Mouse (Mus musculus) splenic B cell, adult 2 months (primary cell): ENCODE data around the gene Gm20696.

ENCODE experiments used
- DNase-seq: peaks from one replicate; pipeline ENCODE4 v3.0.0-alpha.2; 2011; ENCODE audit warnings: low read depth, low spot score
- H3K27me3 ChIP-seq: 2 replicates; pipeline ENCODE4 v1.6.1; 2012; ENCODE audit warnings: mild to moderate bottlenecking, low read length, moderate library complexity, mixed read lengths; ENCODE audit not compliant: control insufficient read depth, poor library complexity, insufficient read depth, severe bottlenecking
- H3K36me3 ChIP-seq: 2 replicates; pipeline ENCODE4 v1.6.1; 2012; ENCODE audit warnings: mild to moderate bottlenecking, low read length, moderate library complexity, mixed read lengths; ENCODE audit not compliant: control insufficient read depth, poor library complexity, insufficient read depth, severe bottlenecking

Gene Gm20696

DNA sequence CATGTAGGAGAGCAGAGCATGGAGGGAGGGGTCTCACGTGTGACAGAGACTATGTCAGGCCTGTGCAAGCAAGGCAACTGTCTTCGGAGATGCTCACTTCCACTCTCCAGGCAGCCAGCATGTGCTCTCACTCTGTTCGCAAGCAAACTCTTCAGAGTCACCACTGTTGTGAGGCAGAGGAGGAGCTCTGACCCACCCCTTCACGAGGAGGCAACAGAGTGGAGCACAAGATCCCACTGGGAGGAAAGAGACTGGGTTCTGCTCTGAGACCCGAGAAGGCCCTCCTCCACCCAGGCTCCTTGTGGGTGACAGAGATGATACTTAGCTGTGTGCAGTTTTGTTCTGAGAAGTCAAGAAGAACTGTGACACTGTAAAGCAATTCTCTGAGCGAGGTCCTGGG lies 392.4 kb downstream of the Gm20696 start:
- H3K27me3 ChIP-seq = no peaks in the 10 kb centered on the region
- peak; percentile 56 for DNase-seq
- H3K36me3 ChIP-seq = no peaks in the 10 kb centered on the region

- no peak for DNase-seq
- no peaks in the 10 kb centered on the region for H3K27me3 ChIP-seq
- no peaks in the 10 kb centered on the region for H3K36me3 ChIP-seq
Observed at GRCm38 (mm10) chr6:99273177-99273576, 393.4 kb downstream of the Gm20696 start.

DNA sequence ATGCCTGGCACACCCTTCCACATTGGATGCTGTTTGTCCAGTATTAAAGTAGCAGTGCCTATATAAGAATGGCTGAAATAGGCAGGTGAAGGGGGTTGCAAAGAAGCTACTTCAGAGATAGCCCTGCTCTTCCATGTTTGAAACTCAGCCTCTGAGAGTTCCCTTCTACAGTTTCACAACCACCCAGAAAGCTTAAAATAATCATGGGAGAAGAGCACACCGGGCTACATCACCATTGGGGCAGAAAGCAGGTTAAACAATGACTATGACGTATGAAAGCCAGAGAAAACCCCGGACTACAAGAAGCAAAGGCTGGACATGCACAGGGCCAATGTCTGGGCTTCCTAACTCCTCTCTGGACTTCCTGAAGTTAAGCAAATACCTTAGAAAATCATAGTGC lies 394.4 kb downstream of the Gm20696 start:
- H3K36me3 ChIP-seq = no peaks in the 10 kb centered on the region
- DNase-seq = no peak
- no peaks in the 10 kb centered on the region for H3K27me3 ChIP-seq

GRCm38 (mm10) chr6:99271741-99272140 lies 394.9 kb downstream of the Gm20696 start:
- no peak for DNase-seq
- H3K36me3 ChIP-seq = no peaks in the 10 kb centered on the region
- no peaks in the 10 kb centered on the region for H3K27me3 ChIP-seq

- DNase-seq = peak; percentile 63
- H3K27me3 ChIP-seq = no peaks in the 10 kb centered on the region
- H3K36me3 ChIP-seq = no peaks in the 10 kb centered on the region
Observed at GRCm38 (mm10) chr6:99269921-99270320, 396.7 kb downstream of the Gm20696 start.

DNA sequence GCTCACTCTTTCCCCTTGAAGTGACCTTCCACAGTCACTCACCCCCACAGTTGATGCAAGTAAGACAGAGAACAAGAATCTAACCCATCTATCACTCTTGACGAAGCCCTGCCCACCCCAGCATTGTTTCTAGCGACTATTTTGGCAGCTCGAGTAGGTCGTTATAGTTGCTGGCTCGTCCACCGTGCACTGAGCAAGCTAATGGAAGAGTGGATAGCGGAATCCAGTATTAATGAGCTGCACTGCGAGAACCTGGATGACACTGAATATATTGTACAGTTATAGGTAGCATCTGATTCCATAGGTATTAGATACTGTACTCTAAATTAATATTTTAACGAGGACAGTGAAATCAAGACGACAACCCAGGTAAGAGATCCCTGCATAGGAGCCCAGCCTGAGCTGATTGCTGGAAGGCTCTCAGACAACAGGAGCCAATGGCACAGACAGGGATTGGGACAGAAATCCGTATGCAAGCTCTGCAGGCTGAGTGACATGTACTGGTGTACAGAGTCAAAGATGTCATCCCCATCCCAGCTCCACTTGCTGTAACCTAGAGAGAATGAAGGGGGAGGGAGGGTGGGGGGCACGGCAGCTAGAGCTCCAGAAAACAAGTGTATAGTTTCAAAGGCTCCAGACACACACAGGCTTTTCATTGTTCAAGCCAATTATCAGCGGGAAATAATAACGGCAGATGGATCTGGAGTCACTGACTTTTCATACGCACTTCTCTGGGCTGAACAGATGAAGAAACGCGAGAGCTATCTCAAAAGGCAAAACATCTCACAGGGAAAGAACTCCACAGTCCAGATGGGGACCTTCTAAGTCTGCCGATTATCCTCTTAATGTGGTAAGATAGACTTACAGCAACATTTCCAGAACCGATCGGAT lies 398.2 kb downstream of the Gm20696 start:
- Histone ChIP-seq H3K36me3 (no peaks in the 10 kb centered on the region), H3K27me3 (no peaks in the 10 kb centered on the region)
- DNase-seq = no peak

GRCm38 (mm10) chr6:99265945-99266656 lies 400.5 kb downstream of the Gm20696 start:
- Histone ChIP-seq H3K36me3 (no peaks in the 10 kb centered on the region), H3K27me3 (no peaks in the 10 kb centered on the region)
- peak; percentile 70 for DNase-seq

- DNase-seq = no peak
- H3K27me3 ChIP-seq = no peaks in the 10 kb centered on the region
- no peaks in the 10 kb centered on the region; the same call in 1 of the 2 replicates for H3K36me3 ChIP-seq
Observed at GRCm38 (mm10) chr6:99265173-99265572, 401.4 kb downstream of the Gm20696 start.

DNA sequence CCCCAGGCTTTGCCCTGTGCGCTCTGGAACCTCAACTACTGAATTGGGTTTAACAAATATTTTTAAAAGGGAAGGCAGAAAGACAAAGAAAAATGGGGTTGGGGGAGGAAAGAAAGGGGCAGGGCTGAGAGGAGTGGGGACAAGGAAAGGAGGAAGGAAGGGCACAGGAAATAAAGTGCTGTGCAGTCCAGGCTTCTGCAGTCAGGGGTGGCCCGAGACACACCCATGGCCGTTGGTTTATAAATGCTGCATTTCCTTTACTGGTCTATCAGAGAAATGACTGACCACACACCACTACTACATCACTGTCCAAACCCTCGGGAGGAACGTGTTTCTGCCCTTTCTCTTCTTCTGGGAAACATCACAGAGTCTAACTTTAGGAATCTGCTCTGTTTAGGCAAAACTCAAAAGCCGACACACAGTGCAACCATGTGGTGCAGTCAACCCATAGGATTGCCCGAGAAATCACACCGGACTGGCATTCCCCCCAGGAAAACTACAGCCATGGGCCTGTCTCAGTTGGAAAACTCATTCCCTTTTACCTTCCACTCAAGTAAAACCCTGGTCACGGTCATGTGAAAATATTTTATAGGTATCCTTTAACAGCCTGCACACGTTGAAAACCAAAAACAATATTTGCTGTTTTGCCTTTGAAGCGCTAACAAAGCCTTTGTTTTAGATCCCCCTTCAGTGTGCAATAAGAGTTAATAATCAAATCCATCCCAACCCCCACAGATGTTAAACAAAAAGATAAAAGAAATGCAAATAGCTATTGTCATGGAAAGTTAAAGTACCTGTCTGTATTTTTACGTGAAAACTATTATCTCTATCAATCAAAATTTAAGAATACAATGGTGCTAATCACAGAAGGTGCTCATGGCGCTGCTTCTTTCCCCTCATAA lies 402.2 kb downstream of the Gm20696 start:
- H3K27me3 ChIP-seq = no peaks in the 10 kb centered on the region
- H3K36me3 ChIP-seq = peaks cover 5% of the 10 kb centered on the region
- DNase-seq = peak; percentile 44

DNA sequence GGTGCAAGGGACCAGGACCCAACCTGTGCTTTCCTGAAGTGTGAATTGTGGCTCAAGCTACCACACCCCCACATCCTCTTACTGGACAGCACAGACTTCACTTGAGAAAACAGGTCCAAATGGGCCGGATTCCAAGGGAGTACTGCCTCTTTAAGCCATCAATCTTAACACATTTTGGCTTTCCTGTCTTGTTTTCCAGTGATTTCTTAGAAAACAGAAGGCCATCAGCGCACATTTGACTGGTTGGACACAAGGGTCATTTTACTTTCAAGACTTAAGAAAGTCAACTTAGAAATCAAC lies 402.8 kb downstream of the Gm20696 start:
- no peaks in the 10 kb centered on the region for H3K27me3 ChIP-seq
- no peak for DNase-seq
- peaks cover 7% of the 10 kb centered on the region for H3K36me3 ChIP-seq

- Histone ChIP-seq H3K27me3 (no peaks in the 10 kb centered on the region), H3K36me3 (peaks cover 9% of the 10 kb centered on the region)
- peak; percentile 75 for DNase-seq
Observed at GRCm38 (mm10) chr6:99263061-99263885, 403.3 kb downstream of the Gm20696 start.

- Histone ChIP-seq H3K36me3 (peaks cover 9% of the 10 kb centered on the region), H3K27me3 (no peaks in the 10 kb centered on the region)
- DNase-seq = no peak
Observed at GRCm38 (mm10) chr6:99261737-99262130, 404.9 kb downstream of the Gm20696 start.

- Histone ChIP-seq H3K36me3 (peaks cover 11% of the 10 kb centered on the region), H3K27me3 (no peaks in the 10 kb centered on the region)
- DNase-seq = peak; percentile 82
Observed at GRCm38 (mm10) chr6:99260941-99261736, 405.5 kb downstream of the Gm20696 start.
